Mouse (Mus musculus): Measurements from ENCODE around the gene Tnni3k. TPM values are rescaled to one million over a fixed set of nuclear protein-coding genes. Genes with fewer than 3 reads are reported as not detected.

Tnni3k gene
- total RNA-seq, 1 experiment from 2014 or later, result not detected

DNA sequence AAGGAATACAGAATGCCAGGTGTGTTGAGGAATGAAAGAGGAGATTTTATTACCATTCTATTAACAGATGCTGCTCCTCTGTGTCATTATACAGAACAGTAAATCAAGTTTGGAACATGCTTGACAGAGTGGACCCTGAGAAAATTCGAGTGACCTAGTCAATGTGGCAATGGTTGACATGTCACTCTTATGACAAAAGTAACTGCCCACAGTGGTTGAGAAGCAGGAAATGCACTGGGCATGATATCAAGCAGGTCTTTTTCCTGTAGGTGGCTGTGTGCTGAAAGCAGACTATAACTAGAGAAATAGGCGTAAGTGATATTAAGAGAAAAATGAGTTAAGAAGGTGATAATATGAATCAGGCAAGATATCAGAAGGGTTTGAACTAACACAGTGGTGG is 105.7 kb downstream of the Tnni3k start:
- no peak for DNase-seq

DNA sequence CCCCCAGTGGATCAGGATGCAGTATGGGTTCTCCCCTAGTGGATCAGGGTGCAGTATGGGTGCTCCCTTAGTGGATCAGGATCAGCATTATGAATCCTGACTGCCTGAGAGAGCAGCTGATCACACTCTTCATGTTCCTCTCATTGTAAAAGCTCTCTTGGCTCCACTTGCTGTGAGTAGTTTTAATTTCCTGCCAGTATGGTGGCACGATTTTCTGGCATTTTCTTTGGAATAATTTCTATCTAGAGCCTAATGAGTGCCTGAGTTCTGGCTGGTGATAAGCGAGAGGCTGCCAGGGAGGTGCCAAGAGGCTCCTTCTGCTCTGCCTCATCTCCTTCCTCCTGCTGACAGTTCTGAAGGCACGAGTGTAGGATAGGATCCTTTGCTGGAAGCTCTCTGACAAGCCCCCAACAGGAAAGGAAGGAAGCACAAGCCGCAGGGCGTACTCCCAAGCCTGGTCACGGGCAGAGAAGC is 109.5 kb downstream of the Tnni3k start:
- no peak for DNase-seq

DNA sequence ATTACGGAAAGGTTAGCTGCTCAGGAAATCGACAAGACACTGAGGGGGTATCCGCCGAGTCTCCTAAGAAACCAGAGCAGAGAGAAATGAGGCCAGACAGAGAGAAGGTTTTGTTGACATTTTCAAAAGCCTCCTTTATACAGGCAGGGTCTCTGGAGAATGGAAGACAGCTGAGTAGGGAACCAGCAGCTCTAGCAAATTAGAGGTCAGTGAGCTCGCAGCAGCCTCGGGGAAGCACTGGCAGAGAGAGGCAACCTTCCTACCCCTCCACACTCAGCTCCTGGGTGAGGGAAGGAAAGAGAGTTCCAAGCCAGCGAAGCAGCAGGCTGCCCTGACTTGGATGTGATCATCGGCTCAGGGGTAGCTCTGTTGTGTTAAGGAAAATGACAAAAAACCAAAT is 127.5 kb downstream of the Tnni3k start:
- DNase-seq, result no peak

DNA sequence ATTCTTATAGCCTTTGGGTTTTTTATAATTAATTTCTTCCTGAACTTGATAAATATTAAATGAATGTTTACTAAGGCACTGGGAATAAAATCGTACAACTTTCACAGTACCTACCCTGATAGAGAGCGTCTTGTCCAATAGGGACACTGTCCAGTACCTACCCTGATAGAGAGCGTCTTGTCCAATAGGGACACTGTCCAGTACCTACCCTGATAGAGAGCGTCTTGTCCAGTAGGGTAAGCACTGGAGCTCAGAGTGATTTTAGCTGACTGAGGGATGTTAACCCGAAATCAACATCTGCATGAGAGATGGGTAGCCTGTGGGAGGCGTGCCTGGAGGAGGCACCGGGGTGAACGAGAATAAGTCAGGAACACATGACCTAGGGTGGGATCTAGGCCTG is 130.3 kb downstream of the Tnni3k start:
- no peak for DNase-seq

DNA sequence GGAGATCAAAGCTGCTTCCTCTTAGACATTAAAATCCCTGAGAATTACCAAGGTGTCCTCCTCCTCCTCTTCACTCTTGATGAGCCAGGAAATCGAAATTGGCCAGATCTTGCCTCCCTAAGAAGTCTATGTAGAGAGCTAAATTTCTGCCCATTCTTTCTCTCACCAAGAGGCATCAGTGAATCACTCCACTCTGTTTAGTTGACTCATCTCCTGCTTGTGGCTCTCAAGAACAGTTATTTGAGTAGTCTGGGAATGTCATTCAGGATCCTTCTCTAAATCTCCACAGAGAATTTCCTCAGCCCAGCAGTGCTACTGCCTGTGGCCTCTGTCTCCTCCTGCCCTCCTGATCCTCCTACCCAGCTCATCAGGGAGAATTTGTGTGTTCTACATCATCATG is 139.6 kb downstream of the Tnni3k start:
- DNase-seq, result no peak

DNA sequence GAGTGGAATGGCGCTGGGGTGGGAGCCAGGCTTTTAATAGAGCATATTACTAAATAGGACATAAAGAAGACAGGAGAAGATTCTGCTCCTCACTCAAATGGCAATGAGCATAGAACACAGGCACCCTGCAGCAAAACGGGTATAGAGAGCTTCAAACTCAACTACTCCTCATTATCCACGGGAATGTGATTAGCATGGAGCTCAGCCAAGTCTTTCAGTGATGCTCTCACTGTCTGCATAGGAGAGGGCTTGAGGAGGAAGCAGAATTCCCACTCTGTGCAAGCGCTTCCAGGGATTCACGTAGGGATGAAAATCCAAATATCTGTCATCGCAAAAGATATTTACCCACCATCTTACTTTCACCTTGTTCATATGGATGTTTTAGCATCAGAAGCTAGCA is 141.6 kb downstream of the Tnni3k start:
- DNase-seq, result no peak

DNA sequence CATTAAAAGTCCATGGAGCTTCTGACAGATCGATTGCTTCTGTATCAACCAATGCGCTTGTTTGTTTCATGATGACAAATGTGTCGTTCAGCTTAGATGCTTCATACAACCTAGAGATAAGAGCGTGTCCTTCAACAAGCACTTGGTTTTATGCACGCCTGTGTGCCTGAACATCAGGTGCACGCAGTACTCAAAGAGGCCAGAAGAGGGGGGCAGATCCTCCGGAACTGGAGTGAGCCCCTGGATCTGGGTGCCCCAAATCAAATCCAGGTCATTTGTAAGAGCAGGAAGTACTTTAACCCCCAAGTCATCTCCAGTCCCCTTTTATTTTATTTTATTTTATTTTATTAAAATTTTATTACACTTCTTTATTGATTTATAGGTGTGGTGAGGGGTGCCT is 158.5 kb downstream of the Tnni3k start:
- DNase-seq, result peak; percentile 39

DNA sequence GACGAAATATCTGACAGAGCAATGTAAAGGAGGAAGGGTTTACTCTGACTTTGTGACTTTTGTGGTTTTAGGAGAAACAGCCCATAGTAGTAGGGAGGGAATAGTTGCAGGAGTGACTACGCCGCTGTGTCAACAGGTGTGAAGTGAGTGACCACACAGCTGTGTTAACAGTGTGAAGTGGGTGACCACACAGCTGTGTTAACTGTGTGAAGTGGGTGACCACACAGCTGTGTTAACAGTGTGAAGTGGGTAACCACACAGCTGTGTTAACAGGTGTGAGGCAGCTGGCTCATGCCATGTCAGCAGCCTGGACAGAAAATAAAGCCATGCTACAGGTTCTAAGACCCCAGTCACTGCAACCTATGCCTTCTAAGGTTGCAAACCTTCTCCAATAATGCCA is 162.0 kb downstream of the Tnni3k start:
- no peak for DNase-seq

DNA sequence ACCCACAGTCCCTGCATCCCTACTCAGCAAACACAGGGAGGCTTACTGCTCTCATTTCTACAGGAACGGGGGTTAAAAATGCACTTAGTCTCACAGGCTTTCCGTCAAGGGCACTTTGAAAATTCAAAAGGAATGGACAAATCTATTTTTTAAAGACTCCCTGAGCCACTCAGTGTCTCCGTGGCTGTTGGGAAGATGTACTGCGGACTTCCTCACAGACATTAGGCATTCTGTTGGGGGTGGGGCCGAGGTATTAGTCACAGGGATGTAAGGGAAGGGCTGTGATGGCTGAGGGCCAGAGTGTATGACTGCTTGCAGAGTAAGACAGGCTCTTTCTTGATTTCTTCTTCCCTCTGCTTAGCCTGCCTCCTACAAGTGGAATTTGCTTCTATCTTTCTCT is 169.8 kb downstream of the Tnni3k start:
- DNase-seq, result peak; percentile 70

DNA sequence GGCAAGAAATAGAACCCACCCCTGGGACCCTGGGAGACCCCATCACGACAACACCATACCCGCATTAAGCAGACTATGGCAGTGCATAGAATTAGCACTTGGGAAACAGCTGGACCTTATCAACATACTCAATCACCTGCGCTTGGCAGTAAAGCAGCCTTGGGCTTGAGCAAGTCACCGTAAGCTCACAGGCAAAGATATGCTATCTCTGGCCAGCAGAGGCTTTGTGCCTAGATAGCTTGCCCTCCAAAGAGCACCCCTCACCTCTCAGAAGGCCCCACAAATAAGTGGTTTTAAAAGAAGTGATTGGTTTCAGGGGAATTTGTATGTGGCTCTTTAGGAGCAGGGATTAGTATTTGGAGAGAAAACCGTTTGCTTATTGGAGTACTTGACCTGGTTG is 170.2 kb downstream of the Tnni3k start:
- DNase-seq, result no peak

DNA sequence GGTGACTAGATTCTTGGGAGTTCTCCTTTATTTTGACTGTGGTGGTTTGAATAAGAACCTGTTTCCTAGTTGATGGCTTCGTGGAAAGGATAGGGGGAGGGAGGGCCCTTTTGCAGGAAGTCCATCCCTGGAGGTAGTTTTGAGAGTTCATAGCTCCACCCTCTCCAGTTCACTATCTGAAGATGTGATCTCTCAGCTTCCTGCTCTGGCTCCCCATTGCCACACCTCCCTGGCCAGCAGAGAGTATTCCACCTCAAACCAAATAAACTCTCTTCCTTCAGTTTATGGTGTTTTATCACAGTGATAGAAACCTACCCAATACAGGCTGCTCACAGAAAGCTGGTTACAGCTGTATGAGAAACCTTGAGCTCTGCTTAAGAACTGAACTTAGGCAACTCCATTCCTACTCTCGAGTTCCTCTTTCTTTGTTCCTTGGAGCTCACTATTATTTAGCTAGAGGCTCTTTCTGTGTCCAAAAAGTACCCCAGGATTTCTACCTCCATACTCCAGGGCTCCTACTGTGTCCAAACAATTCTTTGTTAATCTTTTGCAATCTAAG is 173.7 kb downstream of the Tnni3k start:
- DNase-seq, result no peak

DNA sequence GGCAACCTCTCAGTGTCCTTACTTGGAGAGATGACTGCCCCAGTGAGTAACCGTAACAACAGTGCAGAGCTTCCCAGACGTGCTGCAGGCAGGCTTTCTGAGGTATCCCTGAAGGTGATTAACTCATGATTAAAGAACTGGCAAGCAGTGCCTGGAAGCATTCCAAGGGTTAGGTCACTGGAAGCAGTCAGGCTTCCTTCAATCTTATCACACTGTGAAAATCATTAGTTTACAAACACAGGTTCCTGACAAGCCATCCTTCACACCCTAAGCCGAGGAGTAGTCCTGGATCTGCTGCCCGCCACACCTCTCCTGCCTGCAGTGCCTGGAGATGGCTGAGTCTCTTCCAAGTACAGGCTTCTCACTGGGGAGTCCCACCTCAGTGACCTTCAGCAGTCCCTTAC is 174.7 kb downstream of the Tnni3k start:
- peak; percentile 12 for DNase-seq

DNA sequence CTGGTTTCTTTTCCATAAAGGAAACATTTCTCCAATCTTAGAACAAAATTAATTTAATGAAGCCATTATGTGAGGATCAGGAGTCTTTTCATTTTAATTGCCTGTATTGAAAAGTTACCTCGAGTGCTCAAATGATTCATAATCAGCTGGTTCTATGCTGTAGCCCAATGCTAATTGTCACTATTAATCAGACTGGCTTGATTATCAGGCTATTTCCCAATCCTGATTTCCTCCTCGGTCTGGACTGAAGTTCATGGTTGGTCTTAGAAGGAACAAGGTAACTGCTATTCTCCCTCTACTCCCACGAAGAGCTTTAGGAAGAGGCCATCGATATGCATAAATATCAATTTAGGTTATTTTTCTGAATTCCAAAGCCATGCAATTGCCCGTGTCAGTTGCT is 175.1 kb downstream of the Tnni3k start:
- DNase-seq, result no peak

DNA sequence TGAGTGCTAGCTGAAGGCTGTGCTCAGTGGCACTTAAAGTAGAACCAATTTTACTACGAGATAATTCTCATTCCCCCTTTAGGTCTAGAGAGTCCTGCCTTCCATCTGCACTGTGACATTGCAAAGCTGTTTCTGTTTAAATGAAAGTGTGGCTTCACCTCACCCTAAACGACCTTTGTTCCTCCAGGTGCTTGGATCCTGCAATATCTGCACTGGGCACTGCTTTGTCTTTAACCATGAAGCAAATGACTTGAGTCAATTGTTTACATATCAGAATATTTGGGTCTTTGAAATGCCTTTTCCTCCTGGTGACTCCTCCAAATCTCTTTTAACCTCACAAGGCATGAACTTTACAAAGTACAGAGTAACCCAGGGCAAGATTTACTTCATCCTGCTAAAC is 175.7 kb downstream of the Tnni3k start:
- no peak for DNase-seq

DNA sequence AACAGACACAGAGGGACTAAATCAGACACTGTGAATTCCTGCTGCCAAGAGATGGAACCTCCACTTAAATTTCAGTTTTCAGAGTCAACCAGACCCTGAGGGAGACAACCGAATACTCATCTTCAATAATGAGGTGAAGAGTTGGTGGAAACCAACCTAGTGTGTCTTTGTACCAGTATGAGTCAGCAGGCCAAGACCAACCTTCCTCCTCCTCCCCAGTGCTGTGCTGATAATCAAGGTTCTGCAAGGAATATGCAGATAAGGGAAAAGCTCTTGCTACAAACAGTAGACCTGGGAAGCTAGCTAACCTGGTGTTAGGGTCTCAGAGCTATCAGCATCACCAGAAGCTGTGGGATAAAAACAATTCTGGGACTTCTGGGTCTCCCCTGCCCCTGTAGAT is 176.1 kb downstream of the Tnni3k start:
- no peak for DNase-seq

DNA sequence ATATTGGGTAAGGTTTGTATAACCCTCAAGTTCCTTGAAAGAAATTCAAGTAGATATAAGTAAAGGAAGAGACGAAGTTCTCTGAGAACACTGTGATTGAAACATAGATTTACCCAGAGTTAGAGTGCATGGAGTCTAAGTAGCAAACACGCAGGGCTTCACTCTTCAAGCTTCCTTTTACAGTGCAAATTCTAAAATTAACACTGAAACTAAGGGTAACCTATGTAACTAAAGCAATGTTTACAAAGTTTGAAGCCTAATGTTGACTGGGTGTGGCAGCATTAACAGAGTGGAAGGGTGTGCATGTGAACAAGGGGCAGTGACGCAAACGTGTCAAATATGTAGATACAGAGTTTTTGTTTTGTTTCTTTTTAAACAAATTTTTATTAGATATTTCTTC is 186.4 kb downstream of the Tnni3k start:
- no peak for DNase-seq

DNA sequence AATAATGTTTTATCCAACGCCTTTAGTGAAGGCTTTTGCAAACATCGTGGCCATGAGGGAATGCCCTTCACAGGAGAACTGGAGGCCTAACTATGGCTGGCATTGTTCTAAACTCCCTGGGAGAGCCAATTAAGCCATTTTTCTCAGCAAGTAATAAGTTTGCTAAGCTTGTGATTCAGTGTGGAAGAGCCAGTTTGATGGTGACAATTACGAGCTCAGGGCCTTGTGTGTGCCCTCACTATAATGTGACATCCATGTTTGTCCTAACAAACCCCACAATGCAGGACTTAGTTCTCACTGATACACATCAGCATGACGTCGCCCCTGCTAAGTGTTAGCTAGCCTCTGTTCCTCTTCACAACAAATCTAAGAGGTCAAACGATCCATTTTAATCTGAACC is 193.3 kb downstream of the Tnni3k start:
- DNase-seq, result no peak

DNA sequence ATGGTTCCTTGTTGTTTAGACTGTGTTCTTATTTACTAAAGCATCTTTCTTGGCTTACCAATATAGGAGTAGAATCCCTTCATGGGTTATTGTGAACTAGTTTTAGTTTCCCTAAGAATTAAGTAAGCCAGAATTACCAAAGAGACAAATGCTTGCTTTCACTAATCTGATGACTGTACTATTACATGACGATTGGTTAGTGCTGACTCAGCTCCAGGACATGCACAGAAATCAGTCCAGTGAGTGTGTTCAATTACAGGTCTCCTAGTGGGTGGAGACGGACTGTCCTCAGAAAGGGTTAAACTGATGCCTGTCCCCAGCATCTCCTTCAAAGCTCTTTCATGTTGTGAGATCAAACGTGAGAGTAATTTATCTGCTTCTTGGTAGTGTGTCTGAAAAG is 195.5 kb downstream of the Tnni3k start:
- no peak for DNase-seq

DNA sequence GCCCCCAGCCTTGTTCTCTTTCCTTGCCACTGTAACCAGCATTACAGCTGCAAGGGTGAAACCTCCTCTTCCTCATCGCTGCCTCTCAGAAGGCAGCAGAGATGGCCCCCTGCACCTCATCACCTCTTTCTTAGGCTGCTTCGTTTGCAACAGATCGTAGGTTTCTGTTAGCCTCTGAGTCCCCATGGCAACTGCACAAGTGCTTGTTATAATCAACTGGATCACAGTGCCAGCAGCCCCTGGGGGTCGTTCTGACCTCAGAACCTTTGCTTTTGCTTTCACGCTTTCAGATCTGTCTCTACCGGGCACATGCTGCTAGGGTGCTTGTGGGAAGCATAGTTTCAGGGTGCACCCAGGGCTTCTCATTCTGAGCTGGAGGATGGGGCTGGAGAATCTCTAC is 201.9 kb downstream of the Tnni3k start:
- no peak for DNase-seq

DNA sequence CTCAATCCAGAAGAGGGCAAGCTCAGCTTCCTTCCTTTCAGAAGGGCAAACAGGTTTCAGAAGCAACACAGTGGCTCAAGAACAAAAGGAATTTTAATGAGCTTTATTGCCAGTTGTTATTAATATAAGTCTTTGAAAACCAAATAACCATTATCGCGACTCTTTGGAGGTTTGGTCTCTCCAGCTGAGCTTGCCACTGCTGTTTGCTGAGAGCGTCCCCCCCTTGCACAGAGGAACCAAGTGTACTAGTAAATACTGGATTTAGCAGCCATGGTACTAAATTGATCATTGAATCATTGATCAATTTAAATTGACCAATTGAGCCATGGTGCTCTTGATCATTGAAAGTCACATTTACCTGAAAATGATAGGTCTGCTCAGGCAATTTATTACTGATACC is 202.9 kb downstream of the Tnni3k start:
- DNase-seq, result no peak

DNA sequence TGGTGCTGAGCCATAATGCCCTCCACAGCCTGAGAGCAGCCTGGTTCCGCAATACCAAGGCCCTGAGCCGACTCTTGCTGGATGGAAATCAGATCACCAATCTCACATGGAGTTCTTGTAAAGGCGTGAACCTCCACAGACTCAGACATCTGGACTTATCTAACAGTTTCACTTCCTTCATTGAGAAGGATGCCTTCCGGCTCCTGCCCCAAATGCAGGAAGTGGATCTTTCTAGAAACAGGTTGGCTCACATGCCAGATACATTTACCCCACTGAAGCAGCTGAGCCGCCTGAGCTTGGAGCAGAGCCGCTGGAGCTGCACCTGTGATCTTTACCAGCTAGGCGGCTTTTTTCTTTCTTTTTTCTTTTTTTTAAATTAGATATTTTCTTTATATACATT is 213.0 kb downstream of the Tnni3k start:
- no peak for DNase-seq

DNA sequence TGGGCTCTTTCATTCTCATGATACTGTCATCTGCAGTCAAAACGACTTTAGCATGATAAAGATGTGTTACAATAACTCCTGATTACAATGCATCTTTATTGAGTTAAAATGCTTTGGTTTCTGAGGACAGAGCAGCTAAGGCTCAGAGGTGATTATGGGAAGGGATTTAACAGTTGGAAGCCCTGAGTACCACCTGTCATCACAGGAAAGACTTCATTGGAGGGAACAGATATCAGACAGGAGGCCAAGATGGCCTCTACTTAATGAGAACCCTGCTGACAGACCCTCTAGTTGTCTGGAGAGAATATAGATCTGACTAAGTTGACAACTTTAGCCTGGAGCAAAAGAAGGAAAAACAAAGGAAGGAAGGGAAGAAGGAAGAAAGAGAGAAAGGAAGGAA is 214.1 kb downstream of the Tnni3k start:
- no peak for DNase-seq

DNA sequence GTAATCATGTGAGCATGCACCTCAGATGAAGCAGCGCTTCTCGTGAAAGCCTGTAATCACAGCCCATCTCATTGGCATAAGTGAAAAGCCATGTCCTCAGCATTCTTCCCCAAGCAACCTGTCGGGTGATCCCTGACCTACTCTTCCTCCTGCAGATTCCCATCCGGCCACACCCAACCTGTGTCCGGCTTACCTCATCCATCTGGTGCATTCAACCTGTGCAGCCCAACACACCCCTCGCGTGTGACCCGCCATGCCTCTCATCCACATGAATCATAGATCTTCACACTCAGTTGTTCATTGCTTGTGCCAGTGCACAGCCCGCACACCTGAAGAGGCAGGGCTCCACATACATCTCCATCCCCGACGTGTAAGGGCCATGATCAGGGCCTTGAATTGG is 217.3 kb downstream of the Tnni3k start:
- DNase-seq, result no peak

DNA sequence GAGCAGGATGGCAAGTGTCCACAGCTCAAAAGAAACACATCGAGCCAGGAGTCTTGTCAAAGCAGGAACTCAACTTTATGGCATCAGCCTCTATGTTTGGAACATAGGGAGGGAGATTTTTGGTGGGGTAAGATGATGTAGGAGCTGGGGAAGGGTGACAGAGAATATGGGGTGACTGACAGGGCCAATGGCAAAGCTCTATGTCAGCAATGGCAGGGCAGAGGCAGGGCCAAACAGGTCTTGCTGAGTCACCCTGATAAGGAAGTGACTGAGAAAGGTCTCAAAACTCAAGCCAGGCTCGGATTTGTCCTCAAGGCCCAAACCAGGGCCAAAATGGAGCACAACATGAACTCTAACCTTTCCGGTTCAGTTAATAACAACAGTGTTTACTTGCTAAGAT is 219.1 kb downstream of the Tnni3k start:
- no peak for DNase-seq

DNA sequence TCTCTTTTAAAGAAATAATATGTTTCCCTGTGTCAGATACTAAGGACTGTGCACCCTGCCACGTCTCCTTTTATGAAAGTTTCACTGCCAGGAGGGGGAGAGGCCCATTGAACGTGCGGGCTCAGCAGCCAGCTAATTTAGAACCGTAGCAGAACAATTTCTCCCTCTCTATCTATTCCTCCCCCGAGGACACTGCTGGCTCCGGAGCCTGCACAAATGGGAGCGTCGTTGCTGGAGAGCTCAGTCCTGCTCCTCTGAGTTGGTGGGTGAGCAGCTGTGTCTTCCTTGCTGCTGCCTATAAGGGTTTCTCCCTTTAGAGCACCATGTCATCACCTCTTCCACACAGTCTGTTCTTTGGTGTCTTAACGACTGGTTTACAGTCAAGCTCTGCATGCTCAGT is 220.8 kb downstream of the Tnni3k start:
- no peak for DNase-seq
